Mouse (Mus musculus) adrenal gland, postnatal 10 days (tissue): ENCODE data around the gene Furin. TPM values are rescaled to one million over a fixed set of nuclear protein-coding genes. Genes with fewer than 3 reads are reported as not detected.
A peak's percentile ranks its signal among the peaks of the same experiment; 100 is the strongest.

Source experiments
- DNase-seq: peaks from one replicate; pipeline ENCODE4 v3.0.0; 2021; ENCODE audit warnings: mixed read lengths
- total RNA-seq, 2 experiments: library from RNA; stranded (reverse); gene quantifications; 2 replicates each; pipeline ENCODE4 v1.2.3; 2021

Furin gene
- total RNA-seq, 2 experiments from 2014 or later: 113 to 129 TPM

DNA sequence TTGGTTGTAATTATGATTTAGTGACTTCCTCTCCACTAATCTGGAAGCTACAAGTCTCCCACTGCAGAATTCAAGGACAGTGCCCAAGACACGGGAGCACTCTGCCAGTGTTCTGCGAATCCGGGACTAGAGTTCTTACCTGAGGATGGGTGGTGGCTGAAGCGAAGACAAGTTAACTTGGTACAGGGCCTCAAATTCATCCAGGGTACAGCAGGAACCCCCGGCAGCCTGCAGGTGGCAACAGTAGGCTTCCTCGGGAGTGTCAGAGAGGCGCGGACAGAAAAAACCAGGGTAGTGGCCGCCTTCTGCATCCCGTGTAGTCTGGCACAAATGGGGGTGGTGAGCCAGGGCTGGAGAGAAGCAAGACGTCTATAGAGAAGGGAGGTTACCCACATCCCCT is 64.4 kb downstream of the Furin start, which contains the start of gene Unc45a:
Gene Unc45a, minus strand, starts transcription at position 213 of the 400 bp plus-strand sequence.
- DNase-seq: peak; percentile 79

GRCm38 (mm10) chr7:80339793-80340628 is 65.2 kb downstream of the Furin start:
- peak; percentile 98 for DNase-seq

DNA sequence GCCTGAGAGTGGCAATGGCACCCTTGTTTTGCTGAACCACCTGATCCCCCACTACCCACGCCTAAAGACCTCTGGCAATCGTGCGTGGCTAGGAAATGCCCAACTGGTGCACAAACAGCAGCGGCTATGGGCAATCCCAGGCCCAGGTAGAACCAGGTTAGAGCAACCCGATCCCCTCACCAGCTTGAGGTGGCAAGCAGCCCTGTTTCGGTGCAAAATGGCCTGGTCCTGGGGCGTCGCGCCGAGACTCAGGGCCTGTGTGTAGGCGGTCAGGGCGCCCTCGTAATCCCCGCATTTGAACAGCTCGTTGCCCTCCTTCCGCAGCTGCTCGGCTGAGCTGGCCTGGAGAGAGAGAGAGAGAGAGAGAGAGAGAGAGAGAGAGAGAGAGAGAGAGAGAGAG is 65.9 kb downstream of the Furin start:
- DNase-seq: peak; percentile 54

Other genes with a start within 250 kb of the Furin start
- gene Sema4b, start 218.6 kb downstream of the Furin start, total RNA-seq: 10 to 100 TPM; 39.0 to 44.3 TPM
- 10 to 100 TPM; 50.6 to 54.9 TPM for gene Cib1, start 172.6 kb downstream of the Furin start, total RNA-seq
- gene Gdpgp1, start 172.6 kb downstream of the Furin start, total RNA-seq: 1 to 10 TPM; 3.0 to 3.9 TPM
- 1 to 10 TPM; 1.1 to 1.8 TPM for gene Ttll13, start 159.1 kb downstream of the Furin start, total RNA-seq
- gene Ngrn, start 144.2 kb downstream of the Furin start, total RNA-seq: 10 to 100 TPM; 38.7 to 47.4 TPM
- 10 to 100 TPM; 14.5 to 18.3 TPM for gene Vps33b, start 135.8 kb downstream of the Furin start, total RNA-seq
- 10 to 100 TPM; 38.9 to 43.4 TPM for gene Prc1, start 111.0 kb downstream of the Furin start, total RNA-seq
- gene Rccd1, start 81.0 kb downstream of the Furin start, total RNA-seq: 10 to 100 TPM in 1 of 2 experiments, 1 to 10 TPM in 1; 8.4 to 13.8 TPM
- 10 to 100 TPM; 40.8 to 44.6 TPM for gene Unc45a, start 64.4 kb downstream of the Furin start, total RNA-seq
- 10 to 100 TPM; 45.3 to 54.8 TPM for gene Hddc3, start 62.3 kb downstream of the Furin start, total RNA-seq
- gene Man2a2, start 34.1 kb downstream of the Furin start, total RNA-seq: 10 to 100 TPM; 56.2 to 93.5 TPM
- gene Fes, start 17.5 kb downstream of the Furin start, total RNA-seq: 10 to 100 TPM; 13.2 to 17.1 TPM
- gene Blm, start 129.7 kb upstream of the Furin start, total RNA-seq: 10 to 100 TPM in 1 of 2 experiments, 1 to 10 TPM in 1; 5.4 to 10.7 TPM